Mouse (Mus musculus): ENCODE measurements around the gene Ldhc.

The Ldhc gene

GRCm38 (mm10) chr7:46919551-46920176 is 58.7 kb downstream of the Ldhc start, which contains the start of gene Tsg101:
Gene Tsg101, minus strand, starts transcription at chr7:46919969.
- DNase-seq: peak; percentile 77 to 81

DNA sequence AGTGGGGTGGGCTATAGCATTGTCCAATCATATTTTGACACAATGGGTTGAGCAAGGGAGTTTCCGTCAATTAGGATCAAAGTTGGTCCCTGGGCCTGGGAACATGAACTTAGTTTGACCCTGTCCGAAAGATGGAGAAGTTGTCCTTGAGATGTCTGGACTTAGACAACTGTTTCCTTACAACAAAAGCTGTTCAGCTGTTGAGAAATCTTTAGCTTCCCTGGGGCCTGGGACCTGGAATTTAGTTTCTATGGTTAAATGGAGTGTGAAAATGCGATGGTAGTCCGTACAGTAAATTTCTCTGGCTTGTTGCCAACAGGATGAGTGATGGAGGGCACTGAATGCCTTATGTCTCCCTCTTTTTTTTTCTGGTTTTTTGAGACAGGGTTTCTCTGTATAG is 61.1 kb downstream of the Ldhc start:
- no peak for DNase-seq
